Mouse (Mus musculus) kidney, postnatal 0 days (tissue): ENCODE measurements at regions not wholly inside any gene's neighbourhood (a gene's known extent, or its start where the extent isn't known, plus 50 kb on each side); places are given as distances from the start of the nearest gene placed in this dataset.

ENCODE experiments used
- ATAC-seq: fragments of 200-750 bp; cut with Nextera tagmentation; replicated peaks from 2 replicates; pipeline ENCODE4 v1.8.0; 2017; ENCODE audit warnings: low read depth, moderate number of reproducible peaks, moderate TSS enrichment, moderate library complexity; ENCODE audit not compliant: low FRiP score
- DNase-seq: peaks from one replicate; pipeline ENCODE4 v3.0.0-alpha.2; 2016; ENCODE audit warnings: low spot score
- H3K27ac ChIP-seq: fragments of 300-500 bp; sonication (generic); 2 replicates; pipeline ENCODE4 v1.5.1; 2014; ENCODE audit warnings: mild to moderate bottlenecking
- H3K27me3 ChIP-seq: fragments of 300-500 bp; sonication (generic); 2 replicates; pipeline ENCODE4 v1.6.1; 2014; ENCODE audit warnings: low read length, mixed read lengths; ENCODE audit not compliant: insufficient read depth
- H3K36me3 ChIP-seq: fragments of 300-500 bp; sonication (generic); 2 replicates; pipeline ENCODE4 v1.6.1; 2014; ENCODE audit warnings: low read length, mixed read lengths; ENCODE audit not compliant: insufficient read depth
- H3K4me1 ChIP-seq: fragments of 300-500 bp; sonication (generic); replicated peaks from 2 replicates; pipeline ENCODE4 v1.6.1; 2014; ENCODE audit warnings: antibody characterized with exemption, low read length, mixed read lengths; ENCODE audit not compliant: insufficient read depth
- H3K4me2 ChIP-seq: fragments of 300-500 bp; sonication (generic); 2 replicates; pipeline ENCODE4 v1.6.1; 2014; ENCODE audit warnings: mild to moderate bottlenecking, low read length, moderate library complexity, mixed read lengths
- H3K4me3 ChIP-seq: fragments of 300-500 bp; sonication (generic); replicated peaks from 2 replicates; pipeline ENCODE4 v1.5.1; 2014; ENCODE audit warnings: low read depth, low read length
- H3K9ac ChIP-seq: fragments of 300-500 bp; sonication (generic); 2 replicates; pipeline ENCODE4 v1.6.1; 2014; ENCODE audit warnings: low read depth, low read length
- H3K9me3 ChIP-seq: fragments of 300-500 bp; sonication (generic); replicated peaks from 2 replicates; pipeline ENCODE4 v1.6.1; 2016; ENCODE audit warnings: low read length, inconsistent platforms, mixed read lengths
- CTCF ChIP-seq: IDR thresholded peaks from 2 replicates; pipeline ENCODE4 v1.5.1; 2016; ENCODE audit warnings: antibody characterized with exemption, low read depth, mild to moderate bottlenecking, moderate library complexity
- WGBS: fragments of 180-500 bp; shearing (Covaris S2); extraction: QIAGEN DNeasy Blood & Tissue Kit; methylation state at CpG from one replicate; pipeline ENCODE4 v1.1.7; 2014; 5-methylcytosine and 5-hydroxymethylcytosine counted together

DNA sequence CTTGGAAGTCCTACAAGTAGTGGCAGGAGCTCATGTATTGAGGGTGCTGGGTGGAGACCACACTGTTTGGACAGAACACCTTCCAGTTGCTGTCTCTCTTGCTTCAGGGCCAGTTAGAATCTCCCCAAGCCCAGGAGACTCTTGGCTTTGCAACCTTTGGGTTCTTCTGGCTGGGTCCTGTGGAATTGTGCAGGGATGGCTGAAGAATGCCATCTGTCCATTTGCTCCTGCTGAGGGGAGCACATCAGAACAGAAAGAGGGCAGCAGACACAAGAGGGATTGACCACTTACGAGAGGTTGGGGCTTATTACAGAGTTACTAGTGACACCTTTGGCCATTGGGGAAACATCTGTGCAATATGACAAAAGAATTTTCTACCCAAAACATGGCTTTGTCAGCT is 145.1 kb downstream of the Rps24 start:
- H3K27me3 ChIP-seq = no peaks in the 10 kb centered on the region
- H3K4me1 ChIP-seq = no peaks in the 10 kb centered on the region
- WGBS = 88% methylated on average over 1 of the region's 1 CpGs
- no peak overlapping the region for H3K27ac ChIP-seq
- no peaks in the 10 kb centered on the region for H3K36me3 ChIP-seq
- H3K4me2 ChIP-seq = no peak overlapping the region
- DNase-seq (no peak), ATAC-seq (no peak)
- H3K9ac ChIP-seq = no peak overlapping the region
- no peaks in the 10 kb centered on the region for H3K9me3 ChIP-seq
- no peak for TF ChIP-seq CTCF
- H3K4me3 ChIP-seq = no peak overlapping the region

GRCm38 (mm10) chr14:24641853-24642252 is 154.9 kb downstream of the Rps24 start:
- H3K9me3 ChIP-seq = no peaks in the 10 kb centered on the region
- no peak for TF ChIP-seq CTCF
- WGBS = 55% methylated on average over 5 of the region's 5 CpGs

DNA sequence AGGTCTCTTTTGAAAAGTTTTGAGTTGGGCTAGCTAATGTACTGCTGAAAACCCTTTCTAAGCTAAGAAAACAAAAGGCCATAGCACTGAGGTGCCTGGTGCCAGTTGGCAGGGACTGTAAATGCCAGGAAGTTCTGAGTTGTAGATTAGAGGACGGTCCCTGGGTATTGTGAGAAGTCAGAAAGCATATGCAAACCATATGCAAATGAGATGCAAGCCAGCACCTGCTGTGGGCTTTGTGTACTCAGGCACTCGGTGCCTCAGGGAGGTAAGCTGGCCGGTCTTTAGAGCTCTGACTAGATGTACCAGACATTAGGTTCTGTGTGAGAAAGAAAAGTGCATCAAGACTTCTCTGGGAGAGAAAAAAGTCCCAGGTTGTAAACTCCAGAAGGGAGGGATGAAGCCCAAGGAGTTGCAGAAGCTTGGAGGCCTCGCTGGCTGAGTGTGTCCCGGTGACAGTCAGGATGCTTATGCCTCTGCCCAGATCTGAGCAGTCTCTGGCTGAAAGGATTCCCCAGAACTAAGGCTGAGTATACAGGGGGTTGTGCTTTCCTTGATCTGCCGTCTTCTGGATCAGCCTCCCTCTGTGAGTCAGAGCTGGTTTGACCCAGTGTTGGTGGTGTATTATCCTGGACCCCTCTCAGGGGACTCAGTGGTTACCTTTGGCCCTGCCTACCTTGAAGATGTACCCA is 157.3 kb downstream of the Rps24 start:
- no peaks in the 10 kb centered on the region for H3K9me3 ChIP-seq
- 56% methylated on average over 6 of the region's 6 CpGs for WGBS
- H3K27me3 ChIP-seq = no peaks in the 10 kb centered on the region
- ATAC-seq = no peak
- H3K36me3 ChIP-seq = no peaks in the 10 kb centered on the region
- no peak overlapping the region for H3K9ac ChIP-seq
- no peak for DNase-seq
- H3K4me1 ChIP-seq = no peaks in the 10 kb centered on the region
- no peak overlapping the region for H3K27ac ChIP-seq
- TF ChIP-seq CTCF = no peak
- no peak overlapping the region for H3K4me2 ChIP-seq
- H3K4me3 ChIP-seq = no peak overlapping the region

More at GRCm38 (mm10) chr14:24641853-24642252, 154.9 kb downstream of the Rps24 start:
- Histone ChIP-seq H3K4me3 (no peak overlapping the region), H3K9ac (no peak overlapping the region), H3K4me2 (no peak overlapping the region), H3K4me1 (no peaks in the 10 kb centered on the region), H3K27ac (no peak overlapping the region), H3K36me3 (no peaks in the 10 kb centered on the region), H3K27me3 (no peaks in the 10 kb centered on the region)
- DNase-seq = no peak
- no peak for ATAC-seq

DNA sequence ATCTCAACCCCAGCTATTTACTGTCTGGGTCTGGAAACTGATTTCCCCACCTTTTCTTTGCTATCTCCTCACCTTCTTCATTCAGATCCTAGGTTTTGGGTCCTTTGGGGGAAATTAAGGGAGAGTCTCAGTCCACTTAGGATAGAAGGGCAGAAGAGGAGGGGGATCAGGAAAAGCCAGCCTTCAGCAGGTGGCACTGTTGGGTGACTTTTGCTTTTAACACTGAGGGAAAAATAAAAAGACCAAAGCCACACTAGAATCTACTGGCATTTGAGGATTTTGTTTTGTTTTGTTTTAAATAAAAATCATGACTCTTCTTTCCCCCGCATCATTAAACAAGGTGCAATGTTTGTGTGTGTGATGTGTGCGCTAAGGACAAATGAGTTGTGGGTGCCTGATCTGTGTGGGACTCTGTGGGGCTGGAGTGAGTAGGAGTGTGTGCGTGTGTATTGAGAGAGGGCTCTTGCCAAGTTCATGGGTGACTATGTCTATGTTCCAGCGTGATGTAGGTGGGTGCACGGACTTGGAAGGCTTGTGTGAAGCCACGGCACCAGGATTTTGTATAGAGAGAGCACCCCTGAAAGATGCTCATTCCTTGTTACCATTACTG is 159.4 kb downstream of the Rps24 start:
- no peaks in the 10 kb centered on the region for H3K4me1 ChIP-seq
- WGBS = 41% methylated on average over 6 of the region's 6 CpGs
- DNase-seq (peak; percentile 59), ATAC-seq (no peak)
- no peaks in the 10 kb centered on the region for H3K9me3 ChIP-seq
- H3K9ac ChIP-seq = no peak overlapping the region
- peak; percentile 66 for TF ChIP-seq CTCF
- H3K27ac ChIP-seq = no peak overlapping the region
- H3K27me3 ChIP-seq = no peaks in the 10 kb centered on the region
- no peak overlapping the region for H3K4me3 ChIP-seq
- H3K4me2 ChIP-seq = no peak overlapping the region
- no peaks in the 10 kb centered on the region for H3K36me3 ChIP-seq

- ATAC-seq (no peak), DNase-seq (no peak)
- 87% methylated on average over 4 of the region's 4 CpGs for WGBS
- no peak for TF ChIP-seq CTCF
- H3K4me2 ChIP-seq = no peak overlapping the region
- no peak overlapping the region for H3K4me3 ChIP-seq
- no peaks in the 10 kb centered on the region for H3K36me3 ChIP-seq
- no peaks in the 10 kb centered on the region for H3K4me1 ChIP-seq
- no peaks in the 10 kb centered on the region for H3K9me3 ChIP-seq
- H3K27me3 ChIP-seq = no peaks in the 10 kb centered on the region
- no peak overlapping the region for H3K9ac ChIP-seq
- H3K27ac ChIP-seq = no peak overlapping the region
Observed at GRCm38 (mm10) chr14:24647722-24648121, 160.8 kb downstream of the Rps24 start.

- H3K9ac ChIP-seq = no peak overlapping the region
- no peak for DNase-seq
- no peak overlapping the region for H3K4me2 ChIP-seq
- H3K27ac ChIP-seq = no peak overlapping the region
- H3K9me3 ChIP-seq = no peaks in the 10 kb centered on the region
- 74% methylated on average over 7 of the region's 7 CpGs for WGBS
- TF ChIP-seq CTCF = peak; percentile 32
- no peaks in the 10 kb centered on the region for H3K36me3 ChIP-seq
- H3K27me3 ChIP-seq = no peaks in the 10 kb centered on the region
- H3K4me1 ChIP-seq = no peaks in the 10 kb centered on the region
- no peak overlapping the region for H3K4me3 ChIP-seq
- no peak for ATAC-seq
Observed at GRCm38 (mm10) chr14:24650195-24650901, 163.4 kb downstream of the Rps24 start.
